Mouse (Mus musculus) hindbrain, embryonic 10.5 days (tissue): ENCODE measurements around the gene Ptcra. TPM values are rescaled to one million over a fixed set of nuclear protein-coding genes. Genes with fewer than 3 reads are reported as not detected.

ENCODE experiments used
- DNase-seq: peaks from one replicate; pipeline ENCODE4 v3.0.0-alpha.2; 2017; ENCODE audit warnings: low spot score
- H3K27ac ChIP-seq: fragments of 300-500 bp; sonication (generic); 2 replicates; pipeline ENCODE4 v1.5.1; 2016; ENCODE audit warnings: mild to moderate bottlenecking, moderate library complexity
- H3K27me3 ChIP-seq: fragments of 300-500 bp; sonication (generic); 2 replicates; pipeline ENCODE4 v1.6.1; 2016; ENCODE audit warnings: mild to moderate bottlenecking; ENCODE audit not compliant: poor library complexity, insufficient read depth, severe bottlenecking
- H3K36me3 ChIP-seq: fragments of 300-500 bp; sonication (generic); 2 replicates; pipeline ENCODE4 v1.6.1; 2016; ENCODE audit warnings: mild to moderate bottlenecking, moderate library complexity
- H3K4me1 ChIP-seq: fragments of 300-500 bp; sonication (generic); replicated peaks from 2 replicates; pipeline ENCODE4 v1.6.1; 2016; ENCODE audit warnings: mild to moderate bottlenecking
- H3K4me3 ChIP-seq: fragments of 300-500 bp; sonication (generic); 2 replicates; pipeline ENCODE4 v1.5.1; 2016; ENCODE audit warnings: mild to moderate bottlenecking, moderate library complexity
- H3K9me3 ChIP-seq: fragments of 300-500 bp; sonication (generic); 2 replicates; pipeline ENCODE4 v1.6.1; 2016; ENCODE audit warnings: mild to moderate bottlenecking, moderate library complexity
- WGBS: fragments of 180-500 bp; shearing (Covaris S2); methylation state at CpG from one replicate; pipeline ENCODE4 v1.1.7; 2016; 5-methylcytosine and 5-hydroxymethylcytosine counted together
- polyA plus RNA-seq: library from polyadenylated mRNA; unstranded; fragments of >200 nt; fragmentation: Nextera tagmentation; extraction: Ambion mirVana; gene quantifications from 2 replicates; pipeline ENCODE4 v1.2.1, GENCODE M21; 2016

Gene Ptcra
- polyA plus RNA-seq, 1 experiment from 2014 or later = 0.43 TPM

DNA sequence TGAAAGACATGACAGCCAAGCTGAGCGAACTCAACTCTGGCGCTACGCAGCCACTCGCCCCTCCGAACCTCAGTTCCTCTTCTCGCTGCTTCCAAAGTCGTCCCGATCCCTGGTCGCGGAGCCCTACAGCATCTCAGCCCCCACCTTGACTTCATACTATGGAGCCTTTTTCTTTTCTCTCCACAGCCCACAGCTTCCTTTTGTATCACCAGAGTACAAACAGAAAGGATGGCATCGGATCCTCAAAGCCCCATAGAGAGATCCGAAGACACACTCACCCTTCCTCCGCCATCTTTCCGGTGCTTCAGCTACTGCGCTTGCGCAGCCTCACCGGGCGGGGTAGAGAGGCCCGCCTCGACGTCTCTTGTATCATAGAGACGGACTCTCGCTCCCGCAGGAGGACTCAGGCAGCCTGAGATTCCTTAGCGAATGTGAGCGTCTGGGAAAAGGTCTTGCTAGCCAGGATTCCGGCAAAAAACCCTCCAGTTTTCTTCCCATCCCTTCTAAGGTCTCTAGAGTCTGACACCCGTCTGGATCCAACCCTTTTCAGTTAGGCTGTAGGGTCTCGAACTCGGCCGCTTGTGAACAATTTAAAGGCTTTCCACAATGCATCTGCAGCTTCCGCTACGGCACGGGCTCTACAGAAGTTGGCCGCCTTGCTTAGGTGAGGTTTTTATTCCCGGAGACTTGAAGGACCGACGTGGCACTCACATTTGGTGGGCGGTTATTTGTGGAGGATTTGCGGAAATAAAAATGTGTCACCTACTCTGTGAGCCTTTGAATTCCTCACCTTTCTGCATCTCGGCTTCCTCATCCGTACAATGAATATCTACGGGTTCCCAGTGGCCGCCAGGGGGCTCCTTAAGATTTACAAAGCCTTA, 19.1 kb upstream of the Ptcra start, which contains the start of gene Rpl7l1:
Gene Rpl7l1, minus strand, starts transcription at position 332 of the 881 bp plus-strand sequence.
- peak within 1 kb of the TSS; percentile 90 for H3K27ac ChIP-seq
- H3K36me3 ChIP-seq = peaks cover 36% of the 10 kb centered on the region
- no peaks in the 10 kb centered on the region for H3K9me3 ChIP-seq
- no peaks in the 10 kb centered on the region for H3K27me3 ChIP-seq
- peak; percentile 93 for DNase-seq
- WGBS = 1% methylated on average over 44 of the region's 44 CpGs
- H3K4me3 ChIP-seq = peak within 1 kb of the TSS; percentile 81
- peaks cover 13% of the 10 kb centered on the region for H3K4me1 ChIP-seq

- peaks cover 13% of the 10 kb centered on the region for H3K4me1 ChIP-seq
- 9% methylated on average over 11 of the region's 11 CpGs for WGBS
- no peaks in the 10 kb centered on the region for H3K9me3 ChIP-seq
- H3K36me3 ChIP-seq = peaks cover 43% of the 10 kb centered on the region
- H3K4me3 ChIP-seq = peak overlapping the region; percentile 81
- no peak for DNase-seq
- H3K27me3 ChIP-seq = no peaks in the 10 kb centered on the region
- peak overlapping the region; percentile 90 for H3K27ac ChIP-seq
Observed at GRCm38 (mm10) chr17:46781876-46782275, 18.4 kb upstream of the Ptcra start.

DNA sequence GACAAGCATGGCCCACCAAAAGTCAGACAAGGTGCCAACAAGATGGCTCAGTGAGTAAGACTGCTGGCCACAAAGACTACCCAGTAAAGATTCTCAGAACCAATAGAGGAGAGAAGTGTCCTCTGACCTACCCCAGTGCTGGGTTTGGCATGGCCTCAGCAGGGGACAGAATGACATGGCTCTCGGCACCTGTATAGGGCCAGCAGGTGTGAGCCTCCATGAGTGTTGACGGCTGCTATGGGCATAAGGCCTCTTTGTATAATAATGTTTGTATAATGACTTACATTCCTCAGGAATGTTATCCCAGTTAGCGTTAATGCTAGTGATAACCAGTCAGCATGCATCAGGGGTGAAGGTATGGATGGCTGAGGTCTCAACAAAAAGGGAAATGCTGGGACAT, 12.6 kb upstream of the Ptcra start:
- no peak for DNase-seq
- H3K9me3 ChIP-seq = no peaks in the 10 kb centered on the region
- peaks cover 24% of the 10 kb centered on the region for H3K4me1 ChIP-seq
- H3K36me3 ChIP-seq = peaks cover 73% of the 10 kb centered on the region
- H3K27me3 ChIP-seq = no peaks in the 10 kb centered on the region
- WGBS = 88% methylated on average over 3 of the region's 3 CpGs
- H3K4me3 ChIP-seq = no peak overlapping the region
- H3K27ac ChIP-seq = no peak overlapping the region

GRCm38 (mm10) chr17:46775070-46775469, 11.6 kb upstream of the Ptcra start:
- Histone ChIP-seq H3K4me1 (peaks cover 22% of the 10 kb centered on the region), H3K36me3 (peaks cover 63% of the 10 kb centered on the region), H3K4me3 (no peak overlapping the region), H3K27ac (no peak overlapping the region), H3K27me3 (no peaks in the 10 kb centered on the region), H3K9me3 (no peaks in the 10 kb centered on the region)
- WGBS = 97% methylated on average over 9 of the region's 9 CpGs
- no peak for DNase-seq

- H3K4me1 ChIP-seq = peaks cover 22% of the 10 kb centered on the region
- no peaks in the 10 kb centered on the region for H3K27me3 ChIP-seq
- H3K27ac ChIP-seq = 0 out of 2 replicates have a peak overlapping the region, but pooled peaks have one; percentile 90
- 51% methylated on average over 2 of the region's 2 CpGs for WGBS
- no peak for DNase-seq
- H3K9me3 ChIP-seq = no peaks in the 10 kb centered on the region
- peak overlapping the region; percentile 75 for H3K4me3 ChIP-seq
- H3K36me3 ChIP-seq = peaks cover 53% of the 10 kb centered on the region
Observed at GRCm38 (mm10) chr17:46774131-46774472, 10.6 kb upstream of the Ptcra start.

DNA sequence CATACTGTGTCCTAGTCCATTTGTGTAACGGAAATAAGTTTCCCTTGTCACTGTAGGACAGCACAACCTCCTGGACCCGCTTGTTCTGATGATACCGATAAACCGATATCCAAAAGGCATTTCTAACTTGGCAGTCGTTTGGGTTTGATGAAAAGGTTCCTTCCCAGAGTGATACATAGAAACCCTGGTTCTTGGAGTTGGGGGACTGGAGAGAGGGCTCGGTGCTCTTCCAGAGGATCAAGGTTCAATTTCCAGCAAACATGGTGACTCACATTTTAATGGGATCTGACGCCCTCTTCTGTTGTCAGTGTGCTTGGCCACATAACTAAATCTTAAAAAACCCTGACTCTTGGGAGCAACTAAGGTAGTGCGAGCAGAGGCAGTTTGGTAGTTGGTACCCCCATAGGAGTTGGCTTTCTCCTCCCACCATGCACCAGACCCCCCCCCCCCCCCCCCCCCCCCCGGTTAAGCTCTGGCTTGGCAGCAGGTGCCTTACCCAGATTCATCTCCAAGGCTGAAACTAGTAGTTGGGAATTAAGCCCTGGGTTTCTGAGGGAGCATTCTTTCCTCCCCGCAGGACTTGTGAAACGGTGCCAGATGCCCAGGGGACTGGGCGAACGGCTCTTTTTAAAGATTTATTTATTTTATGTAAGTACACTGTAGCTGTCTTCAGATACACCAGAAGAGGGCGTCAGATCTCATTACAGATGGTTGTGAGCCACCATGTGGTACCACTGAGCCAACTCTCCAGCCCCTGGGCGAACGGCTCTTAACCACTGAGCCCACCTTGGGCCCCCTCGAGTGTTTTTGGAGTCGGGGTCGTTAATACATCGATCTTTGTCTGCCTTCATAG, 10.0 kb upstream of the Ptcra start:
- WGBS = 10% methylated on average over 19 of the region's 20 CpGs
- H3K27ac ChIP-seq = peak overlapping the region; percentile 90
- peak; percentile 41 for DNase-seq
- H3K27me3 ChIP-seq = no peaks in the 10 kb centered on the region
- H3K9me3 ChIP-seq = no peaks in the 10 kb centered on the region
- peaks cover 47% of the 10 kb centered on the region for H3K36me3 ChIP-seq
- peaks cover 22% of the 10 kb centered on the region for H3K4me1 ChIP-seq
- peak overlapping the region; percentile 75 for H3K4me3 ChIP-seq

DNA sequence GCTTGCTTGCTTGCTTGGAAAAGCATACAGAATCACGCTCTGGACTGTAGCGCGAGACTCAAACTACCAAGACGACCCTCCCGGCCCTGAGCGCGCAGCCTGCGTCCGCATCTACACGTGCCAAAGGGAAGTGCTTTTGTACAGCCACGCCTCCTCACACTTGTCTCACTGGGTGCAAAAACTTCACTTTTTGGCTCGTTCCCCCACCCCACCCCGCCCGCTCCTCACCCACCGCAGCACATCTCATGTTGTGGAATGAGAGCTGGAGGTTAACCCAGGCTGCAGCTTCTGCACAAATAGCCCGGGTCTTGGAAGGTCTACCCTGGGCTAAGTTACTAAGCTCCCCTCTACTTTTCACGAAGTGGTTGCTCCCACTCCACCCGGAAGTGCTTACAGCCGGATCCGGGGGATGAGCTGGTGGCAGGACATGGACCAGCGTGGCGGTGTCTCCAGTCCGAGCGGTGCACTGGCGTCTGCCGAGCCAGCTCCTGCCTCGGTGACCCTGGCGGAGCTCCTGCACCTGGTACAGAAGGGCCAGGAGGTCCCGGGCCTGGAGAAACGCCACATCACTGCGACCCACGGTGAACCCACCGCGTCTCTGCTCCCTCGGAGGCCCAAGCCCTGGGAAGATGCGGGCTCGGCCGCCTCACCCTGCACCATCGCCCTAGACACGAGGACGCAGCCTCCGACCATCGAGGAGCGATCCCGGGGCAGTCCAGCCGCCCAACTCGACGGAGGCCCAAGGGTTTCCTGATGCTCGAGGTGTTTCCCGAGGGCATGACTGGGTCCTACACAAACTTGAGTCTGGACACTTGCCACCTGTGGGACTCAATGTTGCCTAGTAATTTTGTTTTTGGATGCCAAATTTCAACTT, 9.1 kb upstream of the Ptcra start, which contains the start of gene 2310039H08Rik:
Gene 2310039H08Rik, plus strand, starts transcription at position 232 of the 874 bp plus-strand sequence.
- Histone ChIP-seq H3K36me3 (peaks cover 38% of the 10 kb centered on the region), H3K27me3 (no peaks in the 10 kb centered on the region), H3K9me3 (no peaks in the 10 kb centered on the region), H3K4me1 (peaks cover 28% of the 10 kb centered on the region), H3K4me3 (peak within 1 kb of the TSS; percentile 75), H3K27ac (peak within 1 kb of the TSS; percentile 90)
- under 1% methylated on average over 50 of the region's 50 CpGs for WGBS
- peak; percentile 91 for DNase-seq

DNA sequence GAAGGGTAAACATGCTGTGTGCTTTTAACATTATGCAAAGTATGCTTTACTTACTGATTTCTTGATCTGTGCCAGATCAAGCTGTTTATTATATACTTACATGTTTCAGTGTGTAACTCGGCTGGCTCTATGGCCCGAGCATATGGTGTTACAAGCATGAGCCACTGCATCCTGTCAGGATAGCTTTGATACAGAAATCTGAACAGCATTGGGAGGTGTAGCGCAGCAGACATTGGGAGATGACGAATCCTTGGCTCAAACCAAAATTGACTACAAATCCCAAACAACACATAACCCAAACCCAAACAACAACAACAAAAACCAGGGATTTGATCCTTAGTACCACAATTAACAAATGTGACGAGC, 8.5 kb upstream of the Ptcra start:
- no peak for DNase-seq
- H3K36me3 ChIP-seq = peaks cover 32% of the 10 kb centered on the region
- no peaks in the 10 kb centered on the region for H3K27me3 ChIP-seq
- WGBS = 12% methylated on average over 5 of the region's 5 CpGs
- H3K4me3 ChIP-seq = peak overlapping the region; percentile 75
- H3K27ac ChIP-seq = peak overlapping the region; percentile 90
- H3K4me1 ChIP-seq = peaks cover 28% of the 10 kb centered on the region
- H3K9me3 ChIP-seq = no peaks in the 10 kb centered on the region

GRCm38 (mm10) chr17:46771616-46772015, 8.1 kb upstream of the Ptcra start:
- Histone ChIP-seq H3K9me3 (no peaks in the 10 kb centered on the region), H3K27me3 (no peaks in the 10 kb centered on the region), H3K36me3 (peaks cover 28% of the 10 kb centered on the region), H3K4me1 (peaks cover 28% of the 10 kb centered on the region), H3K27ac (peak overlapping the region; percentile 90; the same call in 1 of the 2 replicates), H3K4me3 (peak overlapping the region; percentile 75)
- DNase-seq = no peak
- WGBS = 63% methylated on average over 17 of the region's 17 CpGs

DNA sequence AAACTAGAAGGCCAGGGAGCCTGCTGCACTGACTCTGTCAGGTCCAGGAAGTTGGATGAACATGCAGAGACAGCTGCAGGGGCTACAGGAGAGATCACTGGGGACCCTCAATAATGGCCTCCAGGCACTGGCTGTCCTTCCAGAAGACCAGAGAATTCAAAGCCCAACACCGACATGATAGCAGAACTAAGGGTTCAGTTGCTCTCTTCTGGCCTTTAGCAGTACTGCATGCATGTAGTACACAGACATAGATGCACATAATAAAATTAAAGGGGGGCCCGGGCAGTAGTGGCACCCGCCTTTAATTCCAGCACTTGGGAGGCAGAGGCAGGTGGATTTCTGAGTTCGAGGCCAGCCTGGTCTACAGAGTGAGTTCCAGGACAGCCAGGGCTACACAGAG, 7.5 kb upstream of the Ptcra start:
- Histone ChIP-seq H3K27me3 (no peaks in the 10 kb centered on the region), H3K9me3 (no peaks in the 10 kb centered on the region), H3K27ac (no peak overlapping the region), H3K4me3 (no peak overlapping the region), H3K36me3 (peaks cover 22% of the 10 kb centered on the region), H3K4me1 (peaks cover 28% of the 10 kb centered on the region)
- DNase-seq = no peak
- WGBS = 86% methylated on average over 4 of the region's 4 CpGs

DNA sequence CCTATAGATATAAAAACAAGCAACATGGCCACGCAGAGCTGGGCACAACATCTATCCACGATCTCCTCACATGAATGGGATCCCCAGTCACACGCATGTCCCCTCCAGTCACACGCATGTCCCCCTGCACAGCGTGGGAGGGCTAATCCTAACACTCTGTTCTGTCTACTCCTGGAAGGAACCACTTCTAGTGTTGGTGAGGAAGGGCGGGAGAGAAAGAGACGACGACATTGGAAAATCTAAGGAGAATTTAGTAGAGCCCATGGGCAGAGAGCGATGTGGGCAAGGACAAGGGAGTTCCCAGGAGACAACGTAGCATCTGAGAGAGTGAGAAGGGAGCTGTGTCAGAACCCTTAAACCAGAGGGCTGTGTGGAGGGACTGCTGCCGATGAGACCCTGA, 7.0 kb upstream of the Ptcra start:
- WGBS = 92% methylated on average over 11 of the region's 11 CpGs
- Histone ChIP-seq H3K9me3 (no peaks in the 10 kb centered on the region), H3K36me3 (peaks cover 17% of the 10 kb centered on the region), H3K27me3 (no peaks in the 10 kb centered on the region), H3K27ac (no peak overlapping the region), H3K4me1 (peaks cover 28% of the 10 kb centered on the region), H3K4me3 (no peak overlapping the region)
- no peak for DNase-seq

DNA sequence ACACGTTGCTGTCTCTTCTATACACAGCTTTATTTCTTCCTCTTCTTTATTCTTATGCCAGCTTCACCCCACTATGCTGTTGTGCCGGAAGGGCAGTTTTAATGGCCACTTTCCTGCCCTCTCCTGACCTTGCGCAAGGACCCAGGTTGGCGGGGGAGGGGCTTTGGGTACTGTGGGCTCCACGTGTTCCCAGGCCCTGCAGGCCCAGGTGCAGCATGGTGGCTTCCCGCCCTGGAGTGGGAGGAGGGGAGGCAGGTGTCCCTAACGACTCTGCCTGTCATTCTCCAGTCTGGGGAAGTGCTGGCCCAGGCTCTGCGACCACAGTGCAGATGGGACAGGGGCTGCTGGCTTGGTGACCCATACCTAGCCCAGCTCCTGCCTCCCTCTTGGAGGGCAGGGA, 4.4 kb upstream of the Ptcra start:
- no peaks in the 10 kb centered on the region for H3K27me3 ChIP-seq
- H3K4me3 ChIP-seq = no peak overlapping the region
- peaks cover 16% of the 10 kb centered on the region for H3K4me1 ChIP-seq
- no peaks in the 10 kb centered on the region for H3K36me3 ChIP-seq
- H3K27ac ChIP-seq = no peak overlapping the region
- 59% methylated on average over 8 of the region's 8 CpGs for WGBS
- DNase-seq = no peak
- no peaks in the 10 kb centered on the region for H3K9me3 ChIP-seq
